Mouse (Mus musculus): ENCODE measurements around the gene Prn.

DNA sequence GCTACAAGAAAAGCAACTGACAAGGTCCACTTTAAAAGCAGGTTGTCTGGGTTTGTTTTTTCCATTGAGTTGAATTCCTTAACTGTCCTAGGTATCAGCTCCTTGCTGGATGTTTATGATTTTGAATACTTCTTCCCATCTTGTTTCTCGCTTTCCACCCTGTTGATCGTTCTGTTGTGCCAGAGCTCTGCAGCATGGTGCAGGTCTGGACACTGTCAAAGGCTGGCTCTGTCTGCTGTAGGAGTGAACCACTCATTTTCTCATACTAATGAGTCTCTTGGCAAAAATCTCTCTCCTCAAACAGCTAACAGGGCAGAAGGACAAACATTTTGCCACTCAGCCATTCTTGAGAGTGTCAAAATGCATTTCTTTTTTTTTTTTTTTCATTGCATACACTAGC lies 14.7 kb upstream of the Prn start:
- no peak for TF ChIP-seq CTCF (IDR thresholded peaks at IDR 0.05; ENCODE audit: low read depth)
- no peak for TF ChIP-seq EP300 (IDR thresholded peaks at IDR 0.05; ENCODE audit: low read depth)
